Comparison of ENCODE assay signal across 7 mouse cellular contexts in genomic region chr7:139905661-139906060, GRCm38 (mm10). TPM values are rescaled to one million over a fixed set of nuclear protein-coding genes. Genes with fewer than 3 reads are reported as not detected.
DNase-seq lines count a peak whose midpoint lies in the region; ATAC-seq lines count a peak whose summit lies in the region.

No protein-coding gene starts in this region.

- DNase-seq in urinary bladder, postnatal 36 days (ENCODE audit: low spot score in 2 of 2) = peak; percentile 19 to 40
- no peak for DNase-seq in urinary bladder, postnatal 10 days (ENCODE audit: low spot score)
- peak; percentile 26 for DNase-seq in adrenal gland, postnatal 25 days
- peak; percentile 9 for DNase-seq in heart, adult 8-10 months (ENCODE audit: low spot score)
- peak; percentile 9 to 32 for DNase-seq in kidney, adult 8-10 months
- DNase-seq in thymus, postnatal 0 days (ENCODE audit: low spot score) = peak; percentile 68

- ATAC-seq in megakaryocyte, adult 5-6 weeks (ENCODE audit: poor library complexity, severe bottlenecking) = peak; percentile 56; the same call in 1 of the 2 replicates

RNA-seq across cellular contexts. Expression of gene Kndc1, which starts 11.2 kb away (rescaled TPM):
- 0.57 and 1.1 TPM in 2 replicates for total RNA-seq in adrenal gland, postnatal 25 days (2021)
- total RNA-seq in heart, adult 8-10 months (2022) = under 1 TPM in 1 of 4 experiments, not detected in 3; 0.06 TPM
- total RNA-seq in megakaryocyte, adult 5-6 weeks (2015) = not detected in 2 replicates
- total RNA-seq in megakaryocyte, adult 5-6 weeks (2017) = 0.04 TPM in 1 of 2 replicates, not detected in the other
- polyA plus RNA-seq in thymus, postnatal 0 days (2015; fragmentation: Nextera tagmentation; extraction: Ambion mirVana) = 0.90 and 1.0 TPM in 2 replicates

RNA-seq across cellular contexts. Expression of gene Utf1, which starts 37.9 kb away (rescaled TPM):
- not detected in 2 replicates for total RNA-seq in adrenal gland, postnatal 25 days (2021)
- total RNA-seq in heart, adult 8-10 months (2022) = not detected
- total RNA-seq in megakaryocyte, adult 5-6 weeks (2015) = not detected in 2 replicates
- not detected in 2 replicates for total RNA-seq in megakaryocyte, adult 5-6 weeks (2017)
- 8.7 and 8.9 TPM in 2 replicates for polyA plus RNA-seq in thymus, postnatal 0 days (2015; fragmentation: Nextera tagmentation; extraction: Ambion mirVana)
